Mouse (Mus musculus): Measurements from ENCODE around the gene Camk1d.
"Not testable (repeated sequence)": the region's sequence is repeated elsewhere in the genome, so short reads cannot be mapped to it uniquely, and the experiment has no call there.

The Camk1d gene

DNA sequence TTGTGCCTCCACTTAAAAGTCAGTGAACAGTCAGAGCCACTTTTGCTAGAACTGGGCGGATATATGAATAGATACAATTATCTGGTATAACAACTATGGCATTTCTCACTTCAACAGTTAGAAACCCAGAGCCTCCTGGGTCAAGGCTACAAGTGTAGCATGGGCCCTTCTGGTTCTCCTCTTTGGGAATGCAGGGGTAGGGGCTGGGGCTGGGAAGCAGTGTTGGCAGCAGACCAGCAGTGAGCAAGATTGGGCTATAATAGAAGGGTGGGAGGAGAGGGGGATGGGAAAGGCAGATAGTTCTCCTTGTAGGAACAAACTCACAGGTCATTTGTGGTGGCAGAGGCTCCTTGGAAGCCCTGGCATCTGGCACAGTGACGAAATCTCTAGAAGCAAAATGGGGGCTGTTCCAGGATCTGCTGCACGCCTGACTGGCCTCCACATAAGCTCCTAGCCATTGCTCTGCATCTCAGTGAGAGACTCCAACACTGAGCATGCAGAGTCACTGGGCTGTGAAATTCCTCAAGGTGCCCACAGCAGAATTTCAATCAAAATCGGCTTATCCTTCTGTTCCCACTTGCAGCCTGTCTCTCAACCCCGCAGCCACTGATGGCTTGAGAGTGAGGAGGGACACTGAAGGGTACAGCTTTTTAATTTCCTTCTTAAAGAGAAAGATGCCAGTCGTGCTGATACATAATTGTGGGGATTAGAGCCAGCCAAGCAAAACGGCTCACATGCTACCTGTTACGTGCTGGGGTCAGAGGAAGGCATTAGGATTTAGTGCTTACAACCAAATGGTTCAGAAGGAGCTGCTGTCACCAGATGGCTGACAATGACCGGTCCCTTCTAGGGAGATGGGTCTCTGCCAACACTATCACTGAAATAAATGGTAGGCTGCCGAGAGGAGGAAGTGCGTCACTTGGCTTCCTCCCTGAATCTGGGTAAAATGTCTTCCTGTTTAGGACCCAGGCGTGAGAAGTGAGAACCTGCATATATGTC, 332.3 kb downstream of the Camk1d start:
- in situ Hi-C loops (cut with MboI; ENCODE audit: unreplicated experiment in 2 of 2): loop anchor here in 1 of 2 experiments (10.0 kb wide), 1 partner anchor 297 kb away; no protein-coding TSS in a partner anchor

DNA sequence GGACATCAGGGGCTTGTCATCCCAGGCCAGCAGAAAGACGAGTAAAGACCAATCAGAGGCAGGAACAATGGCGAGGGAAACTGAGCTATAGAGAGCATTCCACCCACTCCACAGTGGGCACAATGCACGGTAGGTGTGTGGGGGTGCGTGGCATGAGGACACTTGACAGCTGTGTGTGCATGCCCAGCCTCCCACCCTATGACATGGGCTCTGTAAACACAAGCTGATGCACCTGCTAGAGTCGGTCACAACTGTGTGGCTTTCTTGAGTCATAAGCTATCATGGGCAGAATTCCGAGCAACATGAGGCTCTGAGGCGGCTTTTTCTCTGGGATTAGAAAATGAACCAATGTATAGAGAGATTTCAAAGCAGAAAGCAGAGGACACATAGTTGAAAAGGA, 333.3 kb downstream of the Camk1d start:
- in situ Hi-C loops (cut with MboI; ENCODE audit: unreplicated experiment in 2 of 2): loop anchor here in 1 of 2 experiments (10.0 kb wide), 1 partner anchor 296 kb away; no protein-coding TSS in a partner anchor

DNA sequence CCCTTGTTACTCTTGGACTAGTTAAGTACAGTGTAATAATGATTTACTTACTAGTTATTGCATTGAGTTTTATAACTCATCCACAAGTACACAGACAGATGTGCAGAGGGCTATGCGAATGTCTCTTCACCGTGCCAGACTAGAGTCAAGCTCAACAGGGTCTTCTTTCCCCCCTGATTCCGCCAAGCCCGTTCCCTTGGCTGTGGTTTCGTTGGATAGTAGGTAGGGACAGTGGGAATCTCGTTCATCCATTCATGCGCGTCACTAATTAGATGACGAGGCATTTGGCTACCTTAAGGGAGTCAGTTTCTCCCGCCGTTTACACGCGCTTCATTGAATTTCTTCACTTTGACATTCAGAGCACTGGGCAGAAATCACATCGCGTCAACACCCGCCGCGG, 335.4 kb downstream of the Camk1d start:
- in situ Hi-C loops (cut with MboI; ENCODE audit: unreplicated experiment in 2 of 2): not testable (repeated sequence)

DNA sequence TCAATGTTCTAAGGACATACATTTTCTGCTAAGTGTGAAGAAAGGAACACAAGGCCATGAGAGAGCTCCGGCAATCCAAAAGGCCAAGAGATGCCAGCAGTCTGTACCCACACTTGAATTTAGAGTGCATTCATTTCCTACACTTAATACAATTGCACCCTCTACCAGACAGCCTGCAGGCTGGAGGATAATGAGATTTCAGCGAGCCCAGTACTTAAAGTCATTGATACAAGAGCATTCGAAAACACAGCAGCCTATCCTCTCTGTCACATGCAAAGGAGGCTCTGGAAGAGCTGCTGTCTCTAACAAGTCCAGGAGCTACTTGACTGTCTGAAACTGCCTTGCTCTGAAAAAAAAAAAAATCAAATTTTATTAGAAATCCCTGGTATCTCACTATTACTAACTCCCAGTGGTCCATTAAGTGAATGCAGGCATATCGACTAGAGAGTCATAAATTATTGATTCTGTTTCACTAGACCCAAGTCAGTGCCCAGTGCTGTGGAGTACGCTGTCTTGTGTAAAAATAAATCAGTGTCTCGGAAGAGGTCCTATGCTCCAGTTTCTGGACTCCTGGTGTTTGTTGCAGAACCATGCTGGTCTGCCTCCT, 336.1 kb downstream of the Camk1d start:
- in situ Hi-C loops (cut with MboI; ENCODE audit: unreplicated experiment in 2 of 2): no loop called here

- in situ Hi-C loops (cut with MboI; ENCODE audit: unreplicated experiment in 2 of 2): no loop called here
These were observed 341.4 kb downstream of the Camk1d start for GRCm38 (mm10) chr2:5372886-5373429.

GRCm38 (mm10) chr2:5371316-5371715, 343.0 kb downstream of the Camk1d start:
- in situ Hi-C loops (cut with MboI; ENCODE audit: unreplicated experiment in 2 of 2): no loop called here

DNA sequence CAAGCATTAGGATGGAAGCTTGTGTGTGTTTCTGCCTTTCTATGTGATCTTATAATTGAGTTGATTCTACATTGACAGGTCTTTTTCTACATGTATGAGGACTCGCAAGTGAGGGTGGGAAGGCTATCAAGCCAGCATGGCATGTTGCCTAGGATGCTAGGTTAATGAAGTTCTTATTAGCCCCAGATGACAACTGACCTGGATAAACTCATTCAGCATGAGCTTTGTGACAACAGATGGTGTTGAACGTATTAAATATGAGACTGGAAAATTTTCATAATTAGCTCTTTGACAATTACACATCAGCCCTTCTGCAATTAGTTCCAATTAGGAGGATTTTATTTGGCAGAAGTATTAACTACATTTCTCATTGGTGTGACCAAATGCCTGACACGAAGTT, 343.7 kb downstream of the Camk1d start:
- in situ Hi-C loops (cut with MboI; ENCODE audit: unreplicated experiment in 2 of 2): no loop called here

DNA sequence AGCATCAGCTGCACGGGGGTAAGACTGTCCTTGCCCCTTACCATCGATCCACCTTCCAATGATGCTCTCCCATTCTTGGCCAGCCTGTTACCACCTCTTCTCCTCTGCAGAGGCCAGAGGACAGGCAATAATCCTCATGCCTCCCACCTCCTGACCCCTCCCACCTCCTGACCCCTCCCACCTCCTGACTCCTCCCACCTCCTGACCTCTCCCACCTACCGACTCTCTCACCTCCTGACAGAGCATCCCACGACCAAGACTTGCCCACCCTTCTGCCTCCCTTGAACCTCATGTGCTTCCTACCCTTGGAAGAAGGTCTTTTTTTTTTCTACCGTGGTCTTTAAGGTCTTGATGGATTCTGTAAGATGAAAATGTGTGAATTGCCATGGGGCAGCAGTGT, 350.5 kb downstream of the Camk1d start:
- in situ Hi-C loops (cut with MboI; ENCODE audit: unreplicated experiment in 2 of 2): no loop called here

DNA sequence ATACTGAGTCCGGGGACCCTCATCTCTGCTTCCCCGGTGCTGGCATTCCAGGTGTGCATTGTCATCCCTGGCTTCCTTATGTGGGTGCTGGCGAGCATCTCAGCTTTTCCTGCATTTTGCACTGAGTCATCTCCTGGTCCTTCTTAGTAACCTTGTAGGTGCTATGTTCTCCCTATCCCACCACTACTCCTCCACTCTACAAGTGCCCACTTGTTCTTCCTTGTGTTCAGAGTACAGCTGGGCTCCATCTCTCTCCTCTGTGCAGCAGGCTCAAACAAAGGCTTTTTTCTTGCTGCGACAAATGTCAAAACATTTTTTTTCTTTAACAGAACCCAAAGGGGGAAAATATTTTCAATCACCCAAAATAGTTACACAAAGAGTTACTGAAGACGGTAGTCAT, 356.3 kb downstream of the Camk1d start:
- in situ Hi-C loops (cut with MboI; ENCODE audit: unreplicated experiment in 2 of 2): no loop called here

DNA sequence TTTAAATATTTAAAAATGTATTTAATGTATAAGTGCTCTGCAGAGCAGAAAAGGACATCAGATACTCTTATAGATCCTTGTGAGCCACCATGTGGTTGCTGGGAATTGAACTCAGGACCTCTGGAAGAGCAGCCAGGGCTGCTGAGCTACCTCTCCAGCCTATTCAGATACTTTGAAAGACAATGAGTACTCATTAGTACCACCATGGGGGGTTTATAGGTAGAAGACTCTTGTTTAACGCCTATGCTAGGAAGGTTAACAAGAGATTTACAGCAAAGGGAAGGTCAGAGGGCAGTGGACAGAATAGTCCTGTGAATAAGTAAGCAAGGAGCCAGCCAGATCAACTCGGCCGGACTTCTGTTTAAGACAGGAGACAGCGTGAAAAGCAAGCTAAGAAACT, 357.3 kb downstream of the Camk1d start:
- in situ Hi-C loops (cut with MboI; ENCODE audit: unreplicated experiment in 2 of 2): no loop called here

DNA sequence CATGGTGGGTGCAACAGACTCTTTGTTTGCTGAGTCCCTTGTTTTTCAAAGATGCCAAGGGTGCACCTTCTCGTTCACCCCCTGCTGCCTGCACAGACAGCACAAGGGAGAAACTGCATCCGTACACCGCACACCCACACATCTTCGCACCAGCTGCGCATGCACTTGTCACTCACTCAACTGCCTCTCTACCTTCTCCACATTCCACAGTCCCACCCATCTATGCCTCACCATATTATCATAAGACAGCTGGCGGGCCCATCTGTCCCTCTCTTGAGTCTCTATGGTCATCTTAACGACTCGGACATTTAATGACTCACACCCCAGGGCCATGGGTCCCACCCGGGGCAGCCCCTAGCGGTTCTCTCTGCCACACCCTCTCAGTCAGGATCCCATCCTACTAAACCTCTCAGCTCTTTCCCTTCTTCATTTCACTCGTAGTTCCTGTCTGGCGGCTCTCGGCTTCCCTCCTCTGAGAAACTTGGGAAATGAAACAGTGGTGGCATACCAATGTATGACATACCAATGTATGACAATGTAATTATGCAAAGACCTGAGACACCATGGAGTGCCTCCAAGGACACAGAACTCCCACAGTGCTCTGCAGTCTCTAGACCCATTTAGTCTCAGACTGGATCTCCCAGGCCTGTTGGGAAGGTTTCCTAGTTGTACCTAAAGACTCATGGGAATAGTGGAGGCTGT, 361.3 kb downstream of the Camk1d start:
- in situ Hi-C loops (cut with MboI; ENCODE audit: unreplicated experiment in 2 of 2): no loop called here

- in situ Hi-C loops (cut with MboI; ENCODE audit: unreplicated experiment in 2 of 2): no loop called here
These were observed 369.0 kb downstream of the Camk1d start for GRCm38 (mm10) chr2:5345344-5345743.

- in situ Hi-C loops (cut with MboI; ENCODE audit: unreplicated experiment in 2 of 2): no loop called here
These were observed 386.6 kb downstream of the Camk1d start for GRCm38 (mm10) chr2:5327533-5328250.

DNA sequence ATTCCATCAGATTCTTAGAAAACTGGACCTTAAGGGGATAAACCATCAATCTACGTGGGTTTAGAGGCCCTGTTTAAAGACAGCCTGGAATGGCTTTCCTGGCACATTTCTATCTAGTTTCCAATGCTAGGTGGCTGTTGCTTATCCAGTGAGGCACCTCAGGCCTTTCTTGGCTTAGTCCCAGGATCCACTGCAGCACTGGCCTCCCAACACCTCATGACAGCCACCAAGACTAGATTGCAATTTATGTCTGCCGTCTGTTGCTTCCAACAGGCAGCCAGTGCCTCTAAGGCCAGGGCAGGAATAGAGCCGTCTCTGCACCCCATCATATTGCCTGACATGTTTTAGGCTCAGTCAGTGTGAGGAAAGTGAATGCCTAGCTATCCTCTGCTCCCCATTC, 389.5 kb downstream of the Camk1d start:
- in situ Hi-C loops (cut with MboI; ENCODE audit: unreplicated experiment in 2 of 2): no loop called here

- in situ Hi-C loops (cut with MboI; ENCODE audit: unreplicated experiment in 2 of 2): no loop called here
These were observed 392.5 kb downstream of the Camk1d start for GRCm38 (mm10) chr2:5321660-5322295.

- in situ Hi-C loops (cut with MboI; ENCODE audit: unreplicated experiment in 2 of 2): no loop called here
These were observed 395.2 kb downstream of the Camk1d start for GRCm38 (mm10) chr2:5319138-5319537.

GRCm38 (mm10) chr2:5316763-5317162, 397.6 kb downstream of the Camk1d start:
- in situ Hi-C loops (cut with MboI; ENCODE audit: unreplicated experiment in 2 of 2): no loop called here

- in situ Hi-C loops (cut with MboI; ENCODE audit: unreplicated experiment in 2 of 2): no loop called here
These were observed 398.1 kb downstream of the Camk1d start for GRCm38 (mm10) chr2:5316217-5316616.

- in situ Hi-C loops (cut with MboI; ENCODE audit: unreplicated experiment in 2 of 2): no loop called here
These were observed 399.0 kb downstream of the Camk1d start for GRCm38 (mm10) chr2:5315291-5315828.
